Mouse (Mus musculus) kidney, adult 10 weeks (tissue): ENCODE data around the gene B3gnt2. TPM values are rescaled to one million over a fixed set of nuclear protein-coding genes. Genes with fewer than 3 reads are reported as not detected.

Experiments used
- polyA plus RNA-seq: library from polyadenylated mRNA; stranded (reverse); fragments of 350-450 nt; fragmentation: Illumina TruSeq; extraction: RNeasy Lipid Tissue Mini Kit (QIAGEN cat#74804); gene quantifications from one replicate; pipeline ENCODE4 v1.2.3, GENCODE M21; 2014; ENCODE audit warnings: low read depth, low replicate concordance

Gene B3gnt2
- polyA plus RNA-seq: 9.7 TPM

GRCm38 (mm10) chr11:22860335-22861227 lies at the start of gene B3gnt2:
B3gnt2 (minus strand) TSS chr11:22860961.

Other genes with a start within 250 kb of the B3gnt2 start
- gene Zrsr1, start 111.0 kb upstream of the B3gnt2 start, polyA plus RNA-seq: 39.5 TPM
- 87.9 TPM for gene Gm28048, start 121.1 kb upstream of the B3gnt2 start, polyA plus RNA-seq
- 73.3 TPM for gene Commd1, start 121.4 kb upstream of the B3gnt2 start, polyA plus RNA-seq
- gene Cct4, start 129.6 kb upstream of the B3gnt2 start, polyA plus RNA-seq: 355 TPM
- 11.0 TPM for gene Fam161a, start 146.6 kb upstream of the B3gnt2 start, polyA plus RNA-seq